Mouse (Mus musculus) neural tube, embryonic 14.5 days (tissue): Measurements from ENCODE around the gene Stx11. TPM values are rescaled to one million over a fixed set of nuclear protein-coding genes. Genes with fewer than 3 reads are reported as not detected.
"Not testable (repeated sequence)": the region's sequence is repeated elsewhere in the genome, so short reads cannot be mapped to it uniquely, and the experiment has no call there.

ENCODE experiments used
- ATAC-seq: fragments of 200-750 bp; cut with Nextera tagmentation; 2 replicates; pipeline ENCODE4 v1.8.0; 2017; ENCODE audit warnings: low read depth, mild to moderate bottlenecking, moderate TSS enrichment, moderate library complexity
- H3K27ac ChIP-seq: fragments of 300-500 bp; sonication (generic); 2 replicates; pipeline ENCODE4 v1.5.1; 2014; ENCODE audit warnings: low read depth, mild to moderate bottlenecking, control low read depth, low read length, moderate library complexity, mixed read lengths
- H3K27me3 ChIP-seq: fragments of 300-500 bp; sonication (generic); 2 replicates; pipeline ENCODE4 v1.6.1; 2014; ENCODE audit warnings: low read length; ENCODE audit not compliant: control insufficient read depth, insufficient read depth
- H3K36me3 ChIP-seq: fragments of 300-500 bp; sonication (generic); 2 replicates; pipeline ENCODE4 v1.6.1; 2014; ENCODE audit warnings: low read length, mixed read lengths; ENCODE audit not compliant: control insufficient read depth, insufficient read depth
- H3K4me1 ChIP-seq: fragments of 300-500 bp; sonication (generic); 2 replicates; pipeline ENCODE4 v1.6.1; 2014; ENCODE audit warnings: low read length; ENCODE audit not compliant: control insufficient read depth, insufficient read depth
- H3K4me2 ChIP-seq: fragments of 300-500 bp; sonication (generic); 2 replicates; pipeline ENCODE4 v1.6.1; 2014; ENCODE audit warnings: mild to moderate bottlenecking, low read depth, low read length, control low read depth
- H3K4me3 ChIP-seq: fragments of 300-500 bp; sonication (generic); 2 replicates; pipeline ENCODE4 v1.5.1; 2014; ENCODE audit warnings: low read depth, low read length, control low read depth, mixed read lengths
- H3K9ac ChIP-seq: fragments of 300-500 bp; sonication (generic); replicated peaks from 2 replicates; pipeline ENCODE4 v1.6.1; 2014; ENCODE audit warnings: low read depth, mild to moderate bottlenecking, control low read depth, low read length, mixed read lengths
- H3K9me3 ChIP-seq: fragments of 300-500 bp; sonication (generic); 2 replicates; pipeline ENCODE4 v1.6.1; 2016; ENCODE audit warnings: low read length; ENCODE audit not compliant: control insufficient read depth
- WGBS: fragments of 180-500 bp; shearing (Covaris S2); extraction: QIAGEN DNeasy Blood & Tissue Kit; methylation state at CpG from one replicate; pipeline ENCODE4 v1.1.7; 2014; 5-methylcytosine and 5-hydroxymethylcytosine counted together
- polyA plus RNA-seq: library from polyadenylated mRNA; unstranded; fragments of >200 nt; fragmentation: Nextera tagmentation; extraction: Ambion mirVana; gene quantifications from 2 replicates; pipeline ENCODE4 v1.2.1, GENCODE M21; 2014

Gene Stx11
- polyA plus RNA-seq, 1 experiment from 2014 or later: 0.66 TPM

- H3K27me3 ChIP-seq: no peaks in the 10 kb centered on the region
- WGBS: 6% methylated on average over 29 of the region's 29 CpGs
- H3K4me1 ChIP-seq: 0 out of 2 replicates have a peak, but pooled peaks cover 3% of the 10 kb centered on the region
- peak; percentile 60; the same call in 1 of the 2 replicates for ATAC-seq
- peak overlapping the region; percentile 77 for H3K4me3 ChIP-seq
- no peaks in the 10 kb centered on the region for H3K9me3 ChIP-seq
- H3K4me2 ChIP-seq: peak overlapping the region; percentile 92
- no peak overlapping the region for H3K27ac ChIP-seq
- peak overlapping the region; percentile 72 for H3K9ac ChIP-seq
- H3K36me3 ChIP-seq: no peaks in the 10 kb centered on the region
Measured at GRCm38 (mm10) chr10:12963362-12964147, 543 bp downstream of the Stx11 start.

- ATAC-seq: no peak
- H3K4me2 ChIP-seq: no peak overlapping the region
Measured at GRCm38 (mm10) chr10:12962238-12962637, 1.9 kb downstream of the Stx11 start.

GRCm38 (mm10) chr10:12961546-12961945 is 2.6 kb downstream of the Stx11 start:
- 0 out of 2 replicates have a peak, but pooled peaks cover 3% of the 10 kb centered on the region for H3K4me1 ChIP-seq
- H3K36me3 ChIP-seq: no peaks in the 10 kb centered on the region
- no peak for ATAC-seq
- H3K4me2 ChIP-seq: no peak overlapping the region
- WGBS: 92% methylated on average over 8 of the region's 8 CpGs
- H3K4me3 ChIP-seq: no peak overlapping the region
- no peak overlapping the region for H3K27ac ChIP-seq
- no peak overlapping the region for H3K9ac ChIP-seq
- no peaks in the 10 kb centered on the region for H3K27me3 ChIP-seq
- H3K9me3 ChIP-seq: no peaks in the 10 kb centered on the region

More at GRCm38 (mm10) chr10:12962238-12962637, 1.9 kb downstream of the Stx11 start:
- H3K27ac ChIP-seq: no peak overlapping the region
- H3K36me3 ChIP-seq: no peaks in the 10 kb centered on the region
- H3K4me1 ChIP-seq: 0 out of 2 replicates have a peak, but pooled peaks cover 3% of the 10 kb centered on the region
- H3K4me3 ChIP-seq: no peak overlapping the region
- no peak overlapping the region for H3K9ac ChIP-seq
- H3K27me3 ChIP-seq: no peaks in the 10 kb centered on the region
- H3K9me3 ChIP-seq: no peaks in the 10 kb centered on the region

GRCm38 (mm10) chr10:12957271-12957670 is 6.8 kb downstream of the Stx11 start:
- 88% methylated on average over 4 of the region's 4 CpGs for WGBS
- Histone ChIP-seq H3K4me2 (no peak overlapping the region), H3K27me3 (no peaks in the 10 kb centered on the region), H3K4me1 (no peaks in the 10 kb centered on the region), H3K36me3 (no peaks in the 10 kb centered on the region), H3K9me3 (no peaks in the 10 kb centered on the region), H3K9ac (no peak overlapping the region), H3K4me3 (no peak overlapping the region), H3K27ac (no peak overlapping the region)
- no peak for ATAC-seq

GRCm38 (mm10) chr10:12955831-12956230 is 8.3 kb downstream of the Stx11 start:
- 52% methylated on average over 1 of the region's 1 CpGs for WGBS
- ATAC-seq: no peak
- Histone ChIP-seq H3K27me3 (no peaks in the 10 kb centered on the region), H3K4me1 (no peaks in the 10 kb centered on the region), H3K36me3 (no peaks in the 10 kb centered on the region), H3K9ac (no peak overlapping the region), H3K4me3 (no peak overlapping the region), H3K4me2 (no peak overlapping the region), H3K27ac (no peak overlapping the region), H3K9me3 (no peaks in the 10 kb centered on the region)

GRCm38 (mm10) chr10:12951358-12951757 is 12.7 kb downstream of the Stx11 start:
- H3K4me3 ChIP-seq, H3K4me1 ChIP-seq, H3K9me3 ChIP-seq, H3K4me2 ChIP-seq, H3K27ac ChIP-seq, H3K9ac ChIP-seq, H3K36me3 ChIP-seq, H3K27me3 ChIP-seq, ATAC-seq: not testable (repeated sequence)
- whole genome bisulfite sequencing: 62% methylated on average over 4 of the region's 4 CpGs

GRCm38 (mm10) chr10:12949299-12949698 is 14.8 kb downstream of the Stx11 start:
- Histone ChIP-seq H3K27ac (no peak overlapping the region), H3K9ac (no peak overlapping the region), H3K9me3 (no peaks in the 10 kb centered on the region), H3K27me3 (no peaks in the 10 kb centered on the region), H3K36me3 (no peaks in the 10 kb centered on the region), H3K4me1 (no peaks in the 10 kb centered on the region), H3K4me2 (no peak overlapping the region), H3K4me3 (no peak overlapping the region)
- ATAC-seq: no peak
- 83% methylated on average over 7 of the region's 7 CpGs for WGBS

- Histone ChIP-seq H3K4me2 (no peak overlapping the region), H3K36me3 (no peaks in the 10 kb centered on the region), H3K9me3 (no peaks in the 10 kb centered on the region), H3K9ac (no peak overlapping the region), H3K27me3 (no peaks in the 10 kb centered on the region), H3K4me3 (no peak overlapping the region), H3K27ac (no peak overlapping the region), H3K4me1 (no peaks in the 10 kb centered on the region)
- WGBS: 96% methylated on average over 3 of the region's 3 CpGs
- ATAC-seq: no peak
Measured at GRCm38 (mm10) chr10:12947606-12948005, 16.5 kb downstream of the Stx11 start.

GRCm38 (mm10) chr10:12941018-12941761 is 22.9 kb downstream of the Stx11 start:
- H3K4me1 ChIP-seq: peaks cover 6% of the 10 kb centered on the region; the same call in 1 of the 2 replicates
- ATAC-seq: peak; percentile 94
- no peaks in the 10 kb centered on the region for H3K36me3 ChIP-seq
- no peak overlapping the region for H3K27ac ChIP-seq
- WGBS: 10% methylated on average over 63 of the region's 63 CpGs
- peak overlapping the region; percentile 53 for H3K9ac ChIP-seq
- H3K27me3 ChIP-seq: peaks cover 7% of the 10 kb centered on the region; the same call in 1 of the 2 replicates
- H3K9me3 ChIP-seq: no peaks in the 10 kb centered on the region
- peak overlapping the region; percentile 66 for H3K4me2 ChIP-seq
- H3K4me3 ChIP-seq: peak overlapping the region; percentile 38
